In genomic region chr14:56605136-56605535, GRCm38 (mm10) we compare ENCODE assay signal across 22 mouse cellular contexts.
"Had no signal": no experiment of that assay in that cellular context is flagged by ENCODE, and none has a peak within 500 bp of the region (broad histone marks: within the 10 kb centered on the region; RNA-seq: fewer than 3 reads in every experiment).

No protein-coding gene starts in this region.

- H3K4me1 ChIP-seq: heart, embryonic 10.5 days; heart, embryonic 13.5 days; heart, embryonic 15.5 days; hindbrain, embryonic 13.5 days; hindbrain, embryonic 15.5 days; limb, embryonic 10.5 days; limb, embryonic 12.5 days; liver, embryonic 13.5 days; liver, embryonic 15.5 days had no signal

- H3K27me3 ChIP-seq: heart, embryonic 13.5 days; heart, embryonic 15.5 days; hindbrain, embryonic 13.5 days; hindbrain, embryonic 15.5 days; limb, embryonic 12.5 days; liver, embryonic 13.5 days; liver, embryonic 15.5 days had no signal

- DNase-seq: gastrocnemius, adult 2 months; gastrocnemius, postnatal 10 days; gastrocnemius, postnatal 25 days; heart, adult 18-20 months; heart, postnatal 14 days; heart, postnatal 36 days; kidney, postnatal 14 days; liver; liver, embryonic 13.5 days; liver, postnatal 0 days had no signal

- H3K36me3 ChIP-seq: hindbrain, embryonic 13.5 days; hindbrain, embryonic 15.5 days; limb, embryonic 10.5 days; limb, embryonic 12.5 days had no signal

- H3K4me3 ChIP-seq: gastrocnemius, adult 2 months; heart, embryonic 10.5 days; heart, embryonic 13.5 days; heart, embryonic 15.5 days; hindbrain, embryonic 13.5 days; hindbrain, embryonic 15.5 days; layer of hippocampus, adult 2 months; left cerebral cortex, adult 2 months; limb, embryonic 10.5 days; limb, embryonic 12.5 days; liver, embryonic 13.5 days; liver, embryonic 15.5 days had no signal

- H3K4me2 ChIP-seq: heart, embryonic 13.5 days; heart, embryonic 15.5 days; hindbrain, embryonic 13.5 days; hindbrain, embryonic 15.5 days; limb, embryonic 12.5 days; liver, embryonic 13.5 days; liver, embryonic 15.5 days had no signal

- H3K27ac ChIP-seq: gastrocnemius, adult 2 months; heart, embryonic 10.5 days; heart, embryonic 13.5 days; heart, embryonic 15.5 days; hindbrain, embryonic 13.5 days; hindbrain, embryonic 15.5 days; hindbrain, postnatal 0 days; kidney, postnatal 0 days; layer of hippocampus, adult 2 months; left cerebral cortex, adult 2 months; limb, embryonic 10.5 days; limb, embryonic 12.5 days; liver, embryonic 13.5 days; liver, embryonic 15.5 days had no signal

- ATAC-seq: hindbrain, postnatal 0 days; liver, postnatal 0 days had no signal

- H3K9me3 ChIP-seq: heart, embryonic 10.5 days; heart, embryonic 15.5 days; hindbrain, embryonic 13.5 days; hindbrain, embryonic 15.5 days; limb, embryonic 10.5 days; limb, embryonic 12.5 days; liver, embryonic 13.5 days; liver, embryonic 15.5 days had no signal

- H3K9ac ChIP-seq: heart, embryonic 13.5 days; heart, embryonic 15.5 days; hindbrain, embryonic 13.5 days; hindbrain, embryonic 15.5 days; limb, embryonic 12.5 days; liver, embryonic 13.5 days; liver, embryonic 15.5 days; liver, postnatal 0 days had no signal
